Mouse (Mus musculus) heart, adult 18-20 months (tissue): Measurements from ENCODE around the gene Oasl2. TPM values are rescaled to one million over a fixed set of nuclear protein-coding genes. Genes with fewer than 3 reads are reported as not detected.
"Not testable (repeated sequence)": the region's sequence is repeated elsewhere in the genome, so short reads cannot be mapped to it uniquely, and the experiment has no call there.

ENCODE experiments used
- DNase-seq, 2 experiments: peaks; one replicate each; pipeline ENCODE4 v3.0.0; 2021 to 2022; ENCODE audit warnings: mixed read lengths in 1 of 2
- total RNA-seq, 2 experiments: library from RNA; stranded (reverse); gene quantifications; 2 replicates each; pipeline ENCODE4 v1.2.3; 2021

Gene Oasl2
- total RNA-seq, 2 experiments from 2014 or later: 5.0 TPM

GRCm38 (mm10) chr5:114915854-114916253, 19.1 kb downstream of the Oasl2 start:
- DNase-seq: peak in 1 of 2 experiments; percentile 39

- DNase-seq: peak in 1 of 2 experiments; percentile 41
Observed at GRCm38 (mm10) chr5:114916777-114917176, 20.0 kb downstream of the Oasl2 start.

GRCm38 (mm10) chr5:114917357-114917756, 20.6 kb downstream of the Oasl2 start:
- DNase-seq: not testable (repeated sequence)

- DNase-seq: peak in 1 of 2 experiments; percentile 46
Observed at GRCm38 (mm10) chr5:114921551-114922365, 25.0 kb downstream of the Oasl2 start.

GRCm38 (mm10) chr5:114922366-114922731, 25.6 kb downstream of the Oasl2 start:
- no peak for DNase-seq

GRCm38 (mm10) chr5:114922998-114923473, 26.3 kb downstream of the Oasl2 start, which contains the start of gene Oasl1:
TSS of gene Oasl1 (plus strand) at chr5:114923240.
- peak; percentile 59 to 76 for DNase-seq

- peak in 1 of 2 experiments; percentile 26 for DNase-seq
Observed at GRCm38 (mm10) chr5:114926153-114926684, 29.5 kb downstream of the Oasl2 start.

- DNase-seq: peak in 1 of 2 experiments; percentile 22
Observed at GRCm38 (mm10) chr5:114926753-114927152, 30.0 kb downstream of the Oasl2 start.

GRCm38 (mm10) chr5:114931626-114932025, 34.9 kb downstream of the Oasl2 start:
- DNase-seq: no peak

GRCm38 (mm10) chr5:114933206-114933605, 36.5 kb downstream of the Oasl2 start:
- no peak for DNase-seq

GRCm38 (mm10) chr5:114935838-114936237, 39.1 kb downstream of the Oasl2 start:
- DNase-seq: no peak

GRCm38 (mm10) chr5:114941138-114941537, 44.4 kb downstream of the Oasl2 start:
- DNase-seq: not testable (repeated sequence)

- peak; percentile 90 for DNase-seq
Observed at GRCm38 (mm10) chr5:114942074-114942765, 45.5 kb downstream of the Oasl2 start, which contains the start of gene 2210016L21Rik. TSS of gene 2210016L21Rik (plus strand) at chr5:114942158.

GRCm38 (mm10) chr5:114942766-114943130, 46.0 kb downstream of the Oasl2 start:
- DNase-seq: no peak

GRCm38 (mm10) chr5:114945072-114945471, 48.3 kb downstream of the Oasl2 start:
- no peak for DNase-seq

- peak; percentile 49 to 61 for DNase-seq
Observed at GRCm38 (mm10) chr5:114948891-114949290, 52.2 kb downstream of the Oasl2 start.

- DNase-seq: no peak
Observed at GRCm38 (mm10) chr5:114949316-114949715, 52.6 kb downstream of the Oasl2 start.

GRCm38 (mm10) chr5:114949812-114950211, 53.1 kb downstream of the Oasl2 start:
- DNase-seq: no peak

GRCm38 (mm10) chr5:114950669-114951068, 53.9 kb downstream of the Oasl2 start:
- DNase-seq: no peak

GRCm38 (mm10) chr5:114951279-114951880, 54.6 kb downstream of the Oasl2 start:
- no peak for DNase-seq

- no peak for DNase-seq
Observed at GRCm38 (mm10) chr5:114953326-114953725, 56.6 kb downstream of the Oasl2 start.

- no peak for DNase-seq
Observed at GRCm38 (mm10) chr5:114958069-114958468, 61.3 kb downstream of the Oasl2 start.
